8 mouse cellular contexts compared by ENCODE assay signal in the genomic region with DNA sequence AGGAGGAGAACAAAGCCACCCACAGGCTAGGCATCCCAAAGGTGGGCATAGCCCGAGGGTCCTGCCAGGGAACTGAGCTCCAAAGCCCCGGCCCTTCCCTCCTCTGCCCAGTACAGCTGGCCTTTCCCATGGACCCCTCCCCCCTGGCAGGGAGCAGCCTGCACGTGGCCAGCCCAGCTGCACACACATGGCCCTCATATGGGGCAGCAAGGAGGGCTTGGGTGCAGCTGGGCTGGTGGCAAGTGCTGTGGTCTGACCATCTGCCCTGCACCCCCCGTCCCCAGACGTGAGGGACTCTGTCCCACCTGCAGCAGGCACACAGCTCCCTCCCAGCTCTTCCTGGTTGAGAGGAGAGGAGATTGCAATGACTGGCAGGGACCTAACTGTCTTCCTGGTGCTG. TPM values are rescaled to one million over a fixed set of nuclear protein-coding genes. Genes with fewer than 3 reads are reported as not detected.
DNase-seq lines count a peak whose midpoint lies in the region; ATAC-seq and TF ChIP-seq lines count a peak whose summit lies in the region.
"Had no signal": no experiment of that assay in that cellular context is flagged by ENCODE, and none has a peak within 500 bp of the region (broad histone marks: within the 10 kb centered on the region; RNA-seq: fewer than 3 reads in every experiment).

No protein-coding gene starts in this region.

- H3K4me3 ChIP-seq in intestine, embryonic 15.5 days (replicated peaks): no peak overlapping the region
- no peak overlapping the region for H3K4me3 ChIP-seq in intestine, postnatal 0 days (ENCODE audit: low read depth, low read length)
- H3K4me3 ChIP-seq in neural tube, embryonic 12.5 days: no peak overlapping the region
- H3K4me3 ChIP-seq in hindbrain, embryonic 12.5 days: no peak overlapping the region

- peak overlapping the region; percentile 18; the same call in 1 of the 2 replicates for H3K4me2 ChIP-seq in intestine, embryonic 15.5 days (replicated peaks)
- no peak overlapping the region for H3K4me2 ChIP-seq in intestine, postnatal 0 days (replicated peaks; ENCODE audit: low read depth)
- peak overlapping the region; percentile 30 for H3K4me2 ChIP-seq in neural tube, embryonic 12.5 days (replicated peaks)
- 0 out of 2 replicates have a peak overlapping the region, but pooled peaks have one; percentile 2 for H3K4me2 ChIP-seq in hindbrain, embryonic 12.5 days (replicated peaks)

- no peak for TF ChIP-seq CTCF in intestine, postnatal 0 days (IDR thresholded peaks at IDR 0.05; ENCODE audit: low read depth)

- no peak for ATAC-seq in intestine, embryonic 15.5 days
- no peak for ATAC-seq in intestine, postnatal 0 days
- ATAC-seq in neural tube, embryonic 12.5 days (ENCODE audit: low FRiP score, low read depth): peak; percentile 51
- peak; percentile 44; the same call in 1 of the 2 replicates for ATAC-seq in hindbrain, embryonic 12.5 days (ENCODE audit: low FRiP score)

- H3K9me3 ChIP-seq in intestine, embryonic 15.5 days: no peaks in the 10 kb centered on the region
- no peaks in the 10 kb centered on the region for H3K9me3 ChIP-seq in intestine, postnatal 0 days (ENCODE audit: control insufficient read depth)
- no peaks in the 10 kb centered on the region for H3K9me3 ChIP-seq in neural tube, embryonic 12.5 days
- no peaks in the 10 kb centered on the region for H3K9me3 ChIP-seq in hindbrain, embryonic 12.5 days (replicated peaks)

- DNase-seq in neural tube, embryonic 10.5 days (ENCODE audit: extremely low spot score, low spot score): no peak
- peak; percentile 88 for DNase-seq in retina, postnatal 1 day
- DNase-seq in T-cell, adult 2 months (ENCODE audit: low spot score): no peak
- DNase-seq: right cerebral cortex, postnatal 4 days had no signal

- H3K27me3 ChIP-seq in intestine, embryonic 15.5 days (replicated peaks): peaks cover 23% of the 10 kb centered on the region; the same call in 1 of the 2 replicates
- H3K27me3 ChIP-seq in intestine, postnatal 0 days (replicated peaks; ENCODE audit: control insufficient read depth, insufficient read depth, low read length): peaks cover 32% of the 10 kb centered on the region
- peaks cover 96% of the 10 kb centered on the region for H3K27me3 ChIP-seq in neural tube, embryonic 12.5 days (replicated peaks)
- peaks cover 69% of the 10 kb centered on the region for H3K27me3 ChIP-seq in hindbrain, embryonic 12.5 days

- H3K4me1 ChIP-seq in intestine, embryonic 15.5 days (replicated peaks): peaks cover 28% of the 10 kb centered on the region
- H3K4me1 ChIP-seq in intestine, postnatal 0 days (replicated peaks; ENCODE audit: control insufficient read depth, insufficient read depth, low read length): no peaks in the 10 kb centered on the region
- H3K4me1 ChIP-seq in neural tube, embryonic 12.5 days: peaks cover 40% of the 10 kb centered on the region
- H3K4me1 ChIP-seq in hindbrain, embryonic 12.5 days: peaks cover 44% of the 10 kb centered on the region

- H3K9ac ChIP-seq in intestine, embryonic 15.5 days: no peak overlapping the region
- no peak overlapping the region for H3K9ac ChIP-seq in intestine, postnatal 0 days (ENCODE audit: low read depth, low read length)
- H3K9ac ChIP-seq in neural tube, embryonic 12.5 days: no peak overlapping the region
- H3K9ac ChIP-seq in hindbrain, embryonic 12.5 days: no peak overlapping the region

- 40% methylated on average over 5 of the region's 5 CpGs for WGBS in intestine, embryonic 15.5 days
- WGBS in intestine, postnatal 0 days: 50% methylated on average over 4 of the region's 5 CpGs
- WGBS in neural tube, embryonic 12.5 days: 13% methylated on average over 5 of the region's 5 CpGs
- 14% methylated on average over 5 of the region's 5 CpGs for WGBS in hindbrain, embryonic 12.5 days

- H3K27ac ChIP-seq in intestine, embryonic 15.5 days: no peak overlapping the region
- no peak overlapping the region for H3K27ac ChIP-seq in intestine, postnatal 0 days (ENCODE audit: low read depth, low read length)
- H3K27ac ChIP-seq in neural tube, embryonic 12.5 days: no peak overlapping the region
- H3K27ac ChIP-seq in hindbrain, embryonic 12.5 days: no peak overlapping the region

- no peaks in the 10 kb centered on the region for H3K36me3 ChIP-seq in intestine, embryonic 15.5 days
- no peaks in the 10 kb centered on the region for H3K36me3 ChIP-seq in intestine, postnatal 0 days (ENCODE audit: control insufficient read depth, insufficient read depth)
- H3K36me3 ChIP-seq in neural tube, embryonic 12.5 days: no peaks in the 10 kb centered on the region
- no peaks in the 10 kb centered on the region for H3K36me3 ChIP-seq in hindbrain, embryonic 12.5 days

RNA-seq across cellular contexts. Expression of gene Atoh8, which starts 4.5 kb away (rescaled TPM):
- 9.4 and 9.6 TPM in 2 replicates for polyA plus RNA-seq in intestine, embryonic 15.5 days (2015; fragmentation: Nextera tagmentation; extraction: Ambion mirVana)
- polyA plus RNA-seq in intestine, postnatal 0 days (2015; fragmentation: Nextera tagmentation; extraction: Ambion mirVana): 3.7 and 4.5 TPM in 2 replicates
- 7.3 and 8.4 TPM in 2 replicates for polyA plus RNA-seq in neural tube, embryonic 12.5 days (2016; fragmentation: Nextera tagmentation; extraction: Ambion mirVana)
- polyA plus RNA-seq in hindbrain, embryonic 12.5 days (2016; fragmentation: Nextera tagmentation; extraction: Ambion mirVana): 12.4 and 13.7 TPM in 2 replicates

Comparison
In these comparisons a context has a peak if more than half of its experiments do, and no peak if none do; other contexts are left out.
1. ATAC-seq: peak in neural tube, embryonic 12.5 days (single experiment) and hindbrain, embryonic 12.5 days (single experiment); none in intestine, embryonic 15.5 days (single experiment) and intestine, postnatal 0 days (single experiment).